ENCODE assay signal across 16 mouse cellular contexts in genomic region chr2:129796501-129796900, GRCm38 (mm10).
"Had no signal": no experiment of that assay in that cellular context is flagged by ENCODE, and none has a peak within 500 bp of the region (broad histone marks: within the 10 kb centered on the region; RNA-seq: fewer than 3 reads in every experiment).

No protein-coding gene starts in this region.

- H3K9me3 ChIP-seq: neural tube, embryonic 15.5 days; stomach, embryonic 15.5 days had no signal

- H3K27me3 ChIP-seq: neural tube, embryonic 13.5 days; neural tube, embryonic 15.5 days; stomach, embryonic 15.5 days had no signal

- H3K4me3 ChIP-seq: neural tube, embryonic 13.5 days; neural tube, embryonic 15.5 days; stomach, embryonic 15.5 days had no signal

- H3K4me2 ChIP-seq: neural tube, embryonic 13.5 days; neural tube, embryonic 15.5 days; stomach, embryonic 15.5 days had no signal

- H3K36me3 ChIP-seq: neural tube, embryonic 13.5 days; neural tube, embryonic 15.5 days; stomach, embryonic 15.5 days had no signal

- DNase-seq: retina, postnatal 1 day; right cerebral cortex, adult 18-20 months; right cerebral cortex, postnatal 14 days; right cerebral cortex, postnatal 25 days; right cerebral cortex, postnatal 4 days; spleen, adult 18-20 months; thymus, adult 18-20 months; thymus, adult 2 months; thymus, postnatal 14 days; thymus, postnatal 25 days; thymus, postnatal 36 days; thymus, postnatal 4 days had no signal

- H3K9ac ChIP-seq: neural tube, embryonic 13.5 days; neural tube, embryonic 15.5 days; stomach, embryonic 15.5 days had no signal

- H3K27ac ChIP-seq: neural tube, embryonic 13.5 days; neural tube, embryonic 15.5 days; stomach, embryonic 15.5 days; stomach, postnatal 0 days had no signal
